Mouse (Mus musculus) gastrocnemius, adult 2 months (tissue): Measurements from ENCODE around the gene 1700025G04Rik. TPM values are rescaled to one million over a fixed set of nuclear protein-coding genes. Genes with fewer than 3 reads are reported as not detected.
"Not testable (repeated sequence)": the region's sequence is repeated elsewhere in the genome, so short reads cannot be mapped to it uniquely, and the experiment has no call there.

Experiments
- DNase-seq: peaks from one replicate; pipeline ENCODE4 v3.0.0; 2022
- H3K27ac ChIP-seq: fragments of 200-600 bp; 2 replicates; pipeline ENCODE4 v1.8.1; 2022; ENCODE audit warnings: mild to moderate bottlenecking
- H3K4me3 ChIP-seq: fragments of 200-600 bp; 2 replicates; pipeline ENCODE4 v1.8.1; 2022; ENCODE audit warnings: mild to moderate bottlenecking, moderate library complexity
- CTCF ChIP-seq: fragments of 200-600 bp; IDR thresholded peaks from 2 replicates; pipeline ENCODE4 v1.8.1; 2022; ENCODE audit warnings: antibody characterized with exemption, mild to moderate bottlenecking, moderate library complexity
- intact Hi-C: fragments of 180-260 bp; cut with DNase I; formaldehyde crosslinking; loops from one replicate; pipeline ENCODE4 v1.15.1; 2025
- total RNA-seq, 2 experiments: library from RNA; stranded (reverse); gene quantifications; 2 replicates each; pipeline ENCODE4 v1.2.3; 2021

Gene 1700025G04Rik
- total RNA-seq, 2 experiments from 2014 or later = 66.2 to 72.2 TPM

DNA sequence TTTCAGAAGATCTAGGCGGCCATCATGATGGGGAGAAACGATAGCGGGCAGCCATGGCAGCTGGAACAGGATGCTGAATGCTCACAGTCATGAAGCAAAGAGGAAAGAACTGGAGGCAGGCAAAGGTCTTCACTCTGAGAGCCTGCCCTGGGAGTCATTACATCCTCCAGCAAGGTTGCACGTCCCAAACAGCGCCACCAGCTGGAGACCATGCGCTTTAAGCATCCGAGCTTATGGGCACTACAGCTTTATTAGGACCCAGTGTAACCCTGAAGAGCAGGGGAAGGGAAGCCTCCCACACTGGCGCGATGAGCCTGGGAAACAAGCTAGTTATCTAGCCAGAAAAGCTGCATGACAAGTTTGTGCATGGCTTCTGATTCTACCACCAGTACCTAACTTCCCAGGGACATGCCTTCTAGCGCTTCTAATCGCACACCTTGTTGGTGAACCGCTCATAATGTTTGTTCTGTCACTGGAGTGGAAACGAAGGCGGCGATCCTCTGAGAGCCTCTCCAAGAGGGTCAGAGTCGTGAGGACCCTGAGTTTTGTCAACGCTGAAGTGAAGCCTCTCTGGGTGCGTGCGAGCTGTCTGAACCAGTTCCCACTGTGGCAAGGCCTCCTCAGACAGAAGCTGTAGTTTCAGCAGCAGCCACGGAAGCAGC, 228.5 kb downstream of the 1700025G04Rik start:
- no peak for TF ChIP-seq CTCF
- no peak for DNase-seq
- Histone ChIP-seq H3K27ac (no peak overlapping the region), H3K4me3 (no peak overlapping the region)
- intact Hi-C loops = no loop called here

DNA sequence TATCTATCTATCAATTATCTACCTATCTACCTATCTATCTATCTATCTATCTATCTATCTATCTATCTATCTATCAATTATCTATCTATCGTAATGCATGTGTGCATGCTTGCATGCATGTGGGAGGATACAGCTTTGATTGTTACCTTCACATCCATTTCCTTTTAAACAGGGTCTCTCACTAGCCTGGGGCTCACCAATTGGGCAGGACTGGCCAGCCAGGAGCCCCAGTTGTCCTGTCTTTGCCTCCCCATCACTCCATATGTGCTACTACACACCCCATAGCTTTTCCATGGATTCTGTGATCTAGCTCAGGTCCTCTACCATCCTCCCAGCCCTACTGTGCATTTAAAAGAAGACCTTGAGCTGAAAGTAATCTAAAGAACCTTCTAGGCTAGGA, 231.5 kb downstream of the 1700025G04Rik start:
- no peak for TF ChIP-seq CTCF
- no peak overlapping the region for H3K27ac ChIP-seq
- intact Hi-C loops = no loop called here
- no peak overlapping the region for H3K4me3 ChIP-seq
- DNase-seq = no peak

DNA sequence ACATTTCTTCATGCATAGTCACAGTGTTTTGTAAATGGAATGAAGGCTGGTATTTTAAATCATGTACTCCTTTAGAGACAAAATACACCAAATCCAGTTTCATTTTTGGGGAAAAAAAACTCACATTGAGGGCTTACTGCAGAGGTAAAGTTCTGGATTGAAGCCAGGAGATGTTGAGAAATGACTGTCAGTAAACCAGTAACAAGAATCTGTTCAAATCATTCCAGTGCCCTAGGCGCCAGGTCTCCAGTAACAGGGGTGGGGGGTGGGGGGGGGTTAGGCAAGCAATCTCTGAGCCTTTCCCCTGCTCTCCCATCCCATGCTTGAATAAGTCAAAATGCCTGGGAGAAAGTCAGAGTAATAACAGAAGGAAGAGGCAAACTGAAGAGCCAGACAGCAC, 234.4 kb downstream of the 1700025G04Rik start:
- H3K27ac ChIP-seq = no peak overlapping the region
- H3K4me3 ChIP-seq = no peak overlapping the region
- no peak for DNase-seq
- intact Hi-C loops = no loop called here
- no peak for TF ChIP-seq CTCF

DNA sequence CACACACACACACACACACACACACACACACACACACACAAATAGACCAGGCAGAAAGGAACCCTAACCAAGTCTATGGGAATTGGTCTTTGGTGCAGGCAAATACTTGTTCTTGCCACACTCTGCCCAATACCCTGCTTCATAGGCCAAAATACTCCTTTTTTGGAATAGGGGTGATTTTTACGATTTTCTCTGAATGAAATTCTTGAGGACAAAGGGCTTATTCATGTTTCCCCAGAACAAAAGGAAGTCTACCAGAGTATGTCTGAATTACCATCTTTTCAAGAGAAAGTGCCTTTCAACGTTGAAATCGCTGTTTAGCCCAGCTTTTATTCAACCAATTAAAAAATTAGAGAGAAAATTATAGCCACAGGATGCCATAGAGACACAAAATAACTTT, 237.9 kb downstream of the 1700025G04Rik start:
- Histone ChIP-seq H3K27ac (no peak overlapping the region), H3K4me3 (no peak overlapping the region)
- no peak for DNase-seq
- intact Hi-C loops = no loop called here
- no peak for TF ChIP-seq CTCF

DNA sequence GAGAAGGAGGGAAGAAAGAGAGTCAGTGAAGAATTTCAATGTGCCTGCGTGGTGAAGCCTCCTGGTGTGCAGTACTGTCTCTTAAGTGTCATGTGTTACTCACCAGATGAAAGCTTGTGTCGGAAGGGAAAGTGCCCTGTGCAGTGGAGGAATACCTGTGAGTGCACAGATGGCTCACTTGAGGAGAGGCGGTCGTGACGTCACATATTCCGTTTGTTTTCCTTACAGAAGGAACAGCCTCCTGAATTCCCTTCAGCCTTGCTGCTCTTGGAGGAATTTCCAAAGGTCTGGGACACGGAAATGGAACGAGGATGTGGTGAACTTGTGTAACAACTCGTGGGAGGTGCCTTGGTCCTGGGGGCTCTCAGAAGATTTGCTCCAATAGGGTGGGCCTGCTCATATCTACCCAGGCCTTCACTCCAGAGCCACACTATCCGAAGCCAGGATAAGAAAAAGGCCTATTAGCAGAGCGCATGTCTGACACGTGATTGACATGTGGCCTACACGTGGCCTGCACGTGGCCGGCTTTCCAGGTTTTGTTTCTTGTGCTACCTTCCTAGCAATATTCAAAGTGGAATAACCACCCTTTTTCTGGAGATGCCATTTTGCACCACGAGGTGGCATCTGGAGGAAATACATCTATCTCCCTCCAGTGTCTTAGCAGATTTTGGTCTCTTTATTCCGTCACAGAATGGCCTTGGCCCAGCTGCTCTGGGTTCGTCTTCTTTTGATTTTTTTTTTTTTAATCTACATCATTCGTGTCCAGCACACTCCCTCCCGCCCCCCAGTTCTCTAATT, 238.7 kb downstream of the 1700025G04Rik start:
- TF ChIP-seq CTCF = peak; percentile 21; the same call in 1 of the 2 replicates
- DNase-seq = no peak
- Histone ChIP-seq H3K4me3 (no peak overlapping the region), H3K27ac (no peak overlapping the region)
- intact Hi-C loops = no loop called here

DNA sequence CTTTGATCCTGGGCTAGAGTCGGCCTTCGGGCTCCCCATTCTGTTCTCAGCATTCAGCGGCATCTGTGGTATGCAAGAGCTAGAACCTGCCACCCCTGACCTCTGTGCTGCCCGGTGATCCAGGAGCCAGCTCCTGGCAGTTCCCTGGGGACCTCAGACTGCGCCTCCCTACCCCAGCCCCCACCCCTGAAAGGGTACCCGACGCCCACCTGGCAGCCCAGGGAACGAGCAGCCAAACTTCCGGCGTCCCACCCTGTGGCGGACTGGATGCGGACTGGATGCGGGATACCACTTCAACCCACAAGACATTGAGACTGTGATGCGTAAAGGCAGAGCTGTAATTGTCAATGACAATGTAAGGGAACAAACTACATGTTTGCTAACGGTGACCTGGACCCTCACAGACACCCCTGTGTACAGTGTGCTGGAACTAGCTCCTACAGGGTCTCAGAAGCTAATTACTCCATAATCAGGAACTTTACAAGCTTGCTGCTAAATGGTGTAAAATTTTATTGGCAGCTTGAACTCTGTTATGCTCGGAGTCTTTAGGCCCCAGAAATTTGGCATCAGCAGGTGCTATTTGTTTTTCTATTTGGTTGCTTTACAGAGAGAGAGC, 239.8 kb downstream of the 1700025G04Rik start:
- Histone ChIP-seq H3K4me3 (no peak overlapping the region), H3K27ac (no peak overlapping the region)
- intact Hi-C loops = no loop called here
- no peak for TF ChIP-seq CTCF
- DNase-seq = no peak

DNA sequence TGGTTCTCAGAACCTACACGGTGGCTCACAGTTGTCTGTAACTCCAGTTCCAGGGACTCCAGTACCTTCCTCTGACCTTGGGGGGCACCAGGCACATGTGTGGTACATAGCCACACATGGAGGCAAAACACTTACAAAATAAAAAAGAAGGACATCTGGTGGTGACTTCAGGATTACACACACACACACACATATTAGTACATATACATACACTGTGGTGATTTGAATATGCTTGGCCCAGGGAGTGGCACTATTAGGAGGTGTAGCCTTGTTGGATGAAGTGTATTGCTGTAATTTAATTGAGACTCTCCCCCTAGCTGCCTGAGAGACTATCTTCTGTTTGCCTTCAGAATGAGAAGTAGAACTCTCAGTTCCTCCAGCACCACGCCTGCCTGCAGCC, 241.6 kb downstream of the 1700025G04Rik start:
- Histone ChIP-seq H3K4me3 (no peak overlapping the region), H3K27ac (no peak overlapping the region)
- TF ChIP-seq CTCF = no peak
- no peak for DNase-seq
- intact Hi-C loops = no loop called here

DNA sequence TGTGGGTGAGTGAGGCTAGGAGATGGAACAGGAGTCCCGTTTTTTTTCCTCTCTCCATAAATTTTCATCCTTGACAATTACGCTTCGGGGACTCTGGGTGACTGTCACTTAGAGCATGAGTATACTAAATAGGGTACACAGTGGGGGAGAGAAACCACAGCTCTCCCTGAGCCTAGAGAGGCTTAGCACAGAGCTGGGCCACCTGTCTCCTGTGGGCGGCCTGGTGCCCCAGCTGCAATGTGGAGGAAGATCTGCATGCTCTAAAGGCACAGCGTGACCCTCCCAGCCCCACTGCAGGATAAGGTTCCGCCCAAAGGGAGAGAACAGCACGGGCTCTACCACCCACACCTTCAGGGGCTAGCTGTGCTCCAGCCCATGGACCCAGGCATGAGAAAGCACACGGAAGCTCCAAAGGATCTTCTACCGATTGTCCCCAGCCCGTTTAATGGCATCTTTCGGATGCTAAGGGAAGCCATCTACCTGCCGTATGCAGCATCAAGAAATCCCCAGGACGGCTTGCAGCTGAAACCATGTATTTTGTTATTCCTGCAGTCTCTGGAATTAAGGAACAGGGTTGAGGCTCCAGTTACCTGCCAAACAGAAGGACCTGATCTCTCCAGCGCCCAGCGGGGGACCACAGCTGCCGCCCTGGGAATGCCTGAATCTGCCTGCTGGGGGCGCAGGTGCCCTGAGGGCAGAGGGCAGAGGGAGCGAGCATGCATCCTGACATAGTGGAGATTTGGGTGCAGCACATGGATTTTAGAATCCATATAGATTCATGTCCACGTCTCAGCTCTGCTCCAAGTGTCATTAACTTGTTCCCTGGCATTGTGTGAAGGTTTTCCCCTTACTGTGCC, 243.8 kb downstream of the 1700025G04Rik start:
- H3K4me3 ChIP-seq = no peak overlapping the region
- DNase-seq = peak; percentile 32
- intact Hi-C loops = loop anchor here (2.0 kb wide), 1 partner anchor 445 kb away; no protein-coding TSS in a partner anchor
- TF ChIP-seq CTCF = peak; percentile 72
- H3K27ac ChIP-seq = no peak overlapping the region

DNA sequence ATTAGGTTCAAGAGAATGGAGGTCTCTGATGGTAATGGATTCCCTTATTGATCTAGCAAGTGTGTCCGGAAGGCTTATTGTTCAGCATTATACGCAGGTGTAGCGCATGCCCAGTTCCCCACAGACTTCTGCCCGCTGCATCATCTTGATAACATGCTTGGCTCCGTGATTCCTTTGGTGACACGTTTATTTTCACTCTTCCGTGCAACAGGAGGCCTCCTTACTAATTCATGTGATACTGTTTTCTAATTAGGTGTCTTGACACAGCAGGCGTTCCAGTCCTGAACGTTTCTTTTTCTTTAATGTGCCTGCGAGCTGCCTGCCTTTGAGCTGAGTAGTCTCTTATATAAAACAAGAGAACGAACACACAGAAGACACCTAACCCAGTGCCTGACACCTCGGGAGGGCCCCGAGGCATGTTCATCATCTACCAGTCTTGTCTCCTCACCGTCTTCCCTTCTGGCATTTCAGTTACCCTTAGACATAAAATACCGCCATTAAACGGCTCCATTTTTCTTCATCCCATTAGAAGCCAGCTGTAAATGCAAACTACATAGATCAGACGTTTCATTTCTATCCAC, 244.6 kb downstream of the 1700025G04Rik start:
- TF ChIP-seq CTCF = no peak
- H3K4me3 ChIP-seq = no peak overlapping the region
- no peak for DNase-seq
- intact Hi-C loops = no loop called here
- no peak overlapping the region for H3K27ac ChIP-seq

DNA sequence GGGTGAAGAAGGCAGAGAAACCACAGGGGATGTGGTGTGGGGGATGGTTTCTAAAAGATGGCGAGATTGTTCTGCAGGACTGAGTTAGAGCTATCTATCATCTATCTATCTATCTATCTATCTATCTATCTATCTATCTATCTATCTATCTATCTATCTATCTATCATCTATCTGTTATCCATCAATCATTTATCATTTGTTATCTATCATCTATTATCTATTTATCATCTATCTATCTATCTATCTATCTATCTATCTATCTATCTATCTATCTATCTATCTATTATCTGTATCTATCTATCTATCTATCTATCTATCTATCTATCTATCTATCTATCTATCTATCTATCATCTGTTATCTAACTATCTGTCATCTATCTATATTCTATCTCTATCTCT, 249.6 kb downstream of the 1700025G04Rik start:
- intact Hi-C loops, H3K27ac ChIP-seq, DNase-seq, H3K4me3 ChIP-seq: not testable (repeated sequence)

DNA sequence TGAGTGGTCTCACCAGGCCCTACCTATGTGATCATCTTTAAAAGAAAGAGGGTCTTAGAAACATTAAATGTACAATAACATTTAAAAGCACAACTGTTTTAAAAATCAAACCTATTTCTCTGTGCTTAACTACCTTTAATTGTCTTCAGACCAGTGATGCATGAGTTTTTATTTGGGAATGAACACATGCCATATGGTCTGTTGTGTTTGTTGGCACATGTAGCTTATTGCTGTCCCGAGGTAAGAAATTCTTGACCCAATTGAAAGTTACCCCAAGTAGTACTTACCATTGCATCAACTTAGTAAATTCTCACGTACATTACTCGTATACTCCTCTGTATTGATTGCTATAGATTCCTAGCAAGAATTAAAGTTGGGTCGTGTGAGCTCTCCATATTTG, 254.7 kb downstream of the 1700025G04Rik start:
- Histone ChIP-seq H3K27ac (no peak overlapping the region), H3K4me3 (no peak overlapping the region)
- TF ChIP-seq CTCF = no peak
- no peak for DNase-seq
- intact Hi-C loops = no loop called here

DNA sequence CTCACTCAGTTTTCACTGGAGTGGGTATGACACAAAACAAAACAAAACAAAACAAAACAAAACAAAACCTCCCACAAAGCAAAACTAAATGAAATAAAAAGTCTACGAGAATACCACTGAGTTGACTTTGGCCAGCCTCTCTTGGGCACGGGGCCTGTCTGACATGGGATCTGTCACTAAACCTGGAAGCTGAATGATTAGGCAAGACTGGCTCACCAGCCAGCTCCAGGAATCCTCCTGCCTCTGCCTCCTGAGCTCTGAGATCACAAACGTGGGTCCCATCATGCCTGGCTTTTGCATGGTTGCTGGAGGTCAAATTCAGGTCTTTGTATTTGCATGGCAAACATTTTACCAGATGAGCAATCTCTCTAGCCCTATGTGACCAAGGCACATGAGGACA, 258.1 kb downstream of the 1700025G04Rik start:
- H3K4me3 ChIP-seq = no peak overlapping the region
- intact Hi-C loops = no loop called here
- no peak for TF ChIP-seq CTCF
- no peak for DNase-seq
- no peak overlapping the region for H3K27ac ChIP-seq
